Mouse (Mus musculus): Measurements from ENCODE around the gene Snx5.

DNA sequence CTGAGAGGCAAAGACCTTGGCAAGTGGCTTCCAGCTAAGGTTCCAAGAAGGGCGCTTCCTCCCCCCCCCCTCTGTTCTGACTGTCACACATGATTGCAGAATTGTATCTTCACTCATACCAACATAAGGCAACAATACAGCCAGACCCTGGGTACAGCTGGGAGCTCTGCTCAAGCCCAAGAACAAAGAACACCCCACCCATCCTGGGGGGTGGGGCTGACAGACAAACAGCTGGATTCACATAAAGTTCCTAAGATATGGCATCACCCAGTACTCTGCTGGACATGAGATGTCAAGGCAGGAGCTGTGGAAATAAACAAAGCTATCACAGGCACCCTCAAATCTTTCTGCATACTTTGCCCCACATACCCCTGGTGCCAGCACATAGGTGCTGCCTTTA is 63.3 kb downstream of the Snx5 start:
- TF ChIP-seq EP300 (IDR thresholded peaks at IDR 0.05; ENCODE audit: low read depth) = no peak
- no peak for TF ChIP-seq CTCF (IDR thresholded peaks at IDR 0.05; ENCODE audit: low read depth)
